Mouse (Mus musculus) embryonic fibroblast, embryonic 13.5 days (primary cell): ENCODE results near the gene Naa11.

ENCODE experiments used
- CTCF ChIP-seq: IDR thresholded peaks from 2 replicates; pipeline ENCODE4 v1.5.1; 2011; ENCODE audit warnings: mild to moderate bottlenecking, control low read depth, low read length, moderate library complexity, borderline replicate concordance; ENCODE audit not compliant: insufficient read depth
- POLR2A ChIP-seq: IDR thresholded peaks from 2 replicates; pipeline ENCODE4 v1.6.1; 2011; ENCODE audit warnings: low read depth, mild to moderate bottlenecking, control low read depth, low read length, moderate library complexity

GRCm38 (mm10) chr5:97348760-97349159 is 43.4 kb downstream of the Naa11 start:
- TF ChIP-seq CTCF (no peak), POLR2A (no peak)
